Mouse (Mus musculus) heart, postnatal 0 days (tissue): ENCODE results near the gene Plekha1.

Experiments used
- CTCF ChIP-seq: IDR thresholded peaks from 2 replicates; pipeline ENCODE4 v1.5.1; 2016; ENCODE audit warnings: antibody characterized with exemption, control low read depth, low read depth
- EP300 ChIP-seq: IDR thresholded peaks from 2 replicates; pipeline ENCODE4 v1.6.1; 2016; ENCODE audit warnings: antibody characterized with exemption, low read depth

DNA sequence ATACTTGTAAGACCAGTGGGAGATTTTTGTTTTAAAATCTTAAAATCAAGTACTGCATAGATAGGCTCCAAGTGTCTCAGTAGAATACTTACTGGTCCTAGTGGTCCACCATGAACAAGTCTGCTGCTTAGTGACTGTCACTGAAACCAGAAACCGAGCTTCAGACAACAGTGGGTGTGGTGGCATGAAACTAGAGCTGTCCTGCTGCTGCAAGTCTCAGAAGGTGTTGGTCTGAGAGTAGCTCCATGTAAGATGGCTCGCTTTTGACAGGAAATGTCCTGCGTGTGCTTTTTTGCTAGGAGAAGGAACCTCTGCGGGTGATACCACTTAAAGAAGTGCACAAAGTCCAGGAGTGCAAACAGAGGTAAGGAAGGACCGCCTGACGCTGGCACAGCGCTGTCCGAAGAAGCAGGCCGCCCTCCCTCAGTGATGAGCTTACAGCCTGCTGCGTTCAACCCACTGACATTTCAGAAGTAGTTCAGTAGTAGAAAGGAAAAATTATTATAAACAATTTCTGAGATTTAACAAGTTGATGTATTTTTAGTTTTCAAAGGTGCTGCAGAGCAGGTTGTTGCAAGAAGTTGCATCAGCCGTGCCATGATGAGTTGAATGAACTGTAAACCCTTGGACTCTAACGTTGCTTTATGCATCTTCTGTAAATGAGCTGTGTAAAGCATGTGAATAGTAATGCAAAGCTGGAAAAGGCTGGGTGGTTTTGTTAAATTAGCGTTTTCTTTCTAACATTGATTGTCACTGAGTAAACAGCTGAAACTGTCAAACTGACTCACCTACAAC is 39.2 kb downstream of the Plekha1 start:
- no peak for TF ChIP-seq EP300
- no peak for TF ChIP-seq CTCF
